Mouse (Mus musculus) adipocyte (in vitro differentiated cells): Measurements from ENCODE around the gene Rhpn2.
A peak's percentile ranks its signal among the peaks of the same experiment; 100 is the strongest.

ENCODE experiments used
- DNase-seq: peaks from one replicate; pipeline ENCODE4 v3.0.0-alpha.2; 2016; ENCODE audit warnings: low spot score

Gene Rhpn2

GRCm38 (mm10) chr7:35388694-35389093, 54.7 kb downstream of the Rhpn2 start:
- no peak for DNase-seq

GRCm38 (mm10) chr7:35392935-35393334, 59.0 kb downstream of the Rhpn2 start:
- no peak for DNase-seq

GRCm38 (mm10) chr7:35395734-35396456, 61.9 kb downstream of the Rhpn2 start:
- peak; percentile 23 for DNase-seq

DNA sequence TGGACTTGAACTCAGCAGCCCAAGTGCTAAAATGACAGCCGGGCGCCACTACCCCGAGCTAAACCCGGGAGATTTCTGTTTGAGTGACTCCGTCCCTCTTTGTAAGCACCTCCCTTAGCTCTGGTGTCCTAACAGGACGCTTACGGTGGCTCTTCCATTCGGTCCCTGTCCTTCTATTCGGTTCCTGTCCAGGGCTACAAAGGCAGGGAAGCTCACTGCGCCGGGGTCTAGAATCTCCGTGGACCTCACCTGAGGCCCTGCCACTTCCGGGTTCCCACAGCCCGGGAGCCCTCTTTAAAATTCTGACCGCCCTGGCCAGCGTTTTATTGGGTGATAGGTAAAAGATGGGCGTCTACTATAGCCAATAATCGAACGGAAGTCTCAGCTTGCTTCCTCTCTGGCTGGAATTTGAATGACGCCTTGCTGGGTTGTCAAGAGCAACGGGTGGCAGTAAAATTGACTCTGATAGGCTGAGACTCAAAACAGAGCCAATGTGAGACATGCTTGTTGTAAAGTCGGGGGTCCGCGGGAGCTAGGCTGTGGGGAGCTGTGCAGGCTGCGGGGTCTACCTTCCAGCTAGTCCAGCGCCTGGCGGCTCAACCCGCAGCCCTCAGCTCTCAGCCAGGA, 62.7 kb downstream of the Rhpn2 start, which contains the start of the genes Faap24 and Cep89:
TSS of gene Faap24 (minus strand) at position 295 of the 627 bp plus-strand sequence.
TSS of gene Cep89 (plus strand) at position 494 of the 627 bp plus-strand sequence.
- peak; percentile 95 for DNase-seq

DNA sequence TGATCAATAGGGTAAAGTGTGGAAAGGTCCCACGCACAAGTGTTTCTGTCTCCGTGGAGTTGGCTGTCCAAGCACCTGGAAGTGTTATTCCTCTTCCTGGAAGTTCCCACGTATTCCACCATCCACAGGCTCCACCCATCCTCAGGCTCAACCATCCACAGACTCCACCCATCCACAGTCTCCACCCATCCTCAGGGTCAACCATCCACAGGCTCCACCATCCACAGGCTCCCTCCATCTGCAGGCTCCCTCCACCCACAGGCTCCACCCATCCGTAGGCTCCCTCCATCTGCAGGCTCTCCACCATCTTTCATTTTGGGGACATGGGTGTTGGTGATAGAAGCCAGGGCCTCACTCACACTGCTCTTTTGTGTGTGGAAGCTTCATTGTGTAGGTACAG, 67.2 kb downstream of the Rhpn2 start:
- no peak for DNase-seq

GRCm38 (mm10) chr7:35415226-35415625, 81.3 kb downstream of the Rhpn2 start:
- DNase-seq, result no peak

DNA sequence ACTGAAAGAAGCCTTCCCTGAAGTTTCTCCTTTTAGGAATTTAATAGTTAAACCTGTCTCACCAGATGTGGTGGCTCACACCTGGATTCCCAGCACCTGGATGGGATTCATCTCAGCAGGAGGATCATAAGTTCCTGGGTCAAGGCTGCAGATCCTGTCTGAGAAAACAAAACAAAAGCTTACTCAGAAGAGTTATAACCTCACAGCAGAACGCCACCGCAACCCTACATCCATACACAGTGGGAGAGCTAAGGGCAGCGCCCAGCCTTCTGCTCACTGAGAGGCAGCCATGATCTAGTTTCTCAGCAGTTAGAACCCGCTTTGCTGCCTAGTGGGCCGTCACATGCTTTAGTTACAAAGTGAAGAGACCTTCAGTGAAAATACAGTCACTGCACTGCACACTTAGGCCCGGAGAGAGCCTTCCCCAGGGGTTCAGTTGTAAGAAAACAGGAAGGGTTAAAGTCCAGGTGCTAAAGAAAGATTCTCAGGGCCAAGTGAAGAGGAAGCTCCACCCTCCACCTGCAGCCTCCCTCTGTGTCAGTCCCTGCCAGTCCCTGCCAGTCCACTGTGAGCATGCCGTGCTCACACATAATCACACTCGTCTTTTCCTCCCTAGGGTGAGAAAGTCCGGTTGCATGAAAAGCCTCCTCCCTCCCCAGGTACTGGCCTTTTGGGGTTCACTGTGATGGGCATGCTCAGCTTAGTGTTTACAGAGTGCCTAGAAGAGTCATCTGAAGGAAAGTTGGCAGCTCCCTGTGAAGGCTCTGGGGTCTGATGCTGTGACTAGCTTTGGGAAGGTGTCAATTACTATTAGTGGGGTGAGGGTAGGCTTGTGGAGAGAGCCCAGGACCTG, 82.1 kb downstream of the Rhpn2 start:
- no peak for DNase-seq

DNA sequence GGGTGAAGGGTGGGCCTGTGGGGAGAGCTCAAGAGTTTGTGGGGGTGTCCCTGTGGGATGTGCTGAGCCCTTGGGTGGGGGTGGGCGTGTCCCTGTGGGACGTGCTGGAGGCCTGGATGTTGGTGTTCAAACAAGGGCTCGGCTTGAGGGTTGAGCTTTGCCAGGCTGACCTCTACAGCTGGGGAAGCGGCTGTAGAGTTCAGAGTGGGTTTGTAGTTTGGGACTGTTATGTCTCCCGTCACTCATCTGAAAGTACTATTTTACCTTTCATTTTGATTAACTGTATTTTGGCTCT, 82.6 kb downstream of the Rhpn2 start:
- DNase-seq, result no peak

GRCm38 (mm10) chr7:35423071-35423470, 89.1 kb downstream of the Rhpn2 start:
- DNase-seq, result no peak

DNA sequence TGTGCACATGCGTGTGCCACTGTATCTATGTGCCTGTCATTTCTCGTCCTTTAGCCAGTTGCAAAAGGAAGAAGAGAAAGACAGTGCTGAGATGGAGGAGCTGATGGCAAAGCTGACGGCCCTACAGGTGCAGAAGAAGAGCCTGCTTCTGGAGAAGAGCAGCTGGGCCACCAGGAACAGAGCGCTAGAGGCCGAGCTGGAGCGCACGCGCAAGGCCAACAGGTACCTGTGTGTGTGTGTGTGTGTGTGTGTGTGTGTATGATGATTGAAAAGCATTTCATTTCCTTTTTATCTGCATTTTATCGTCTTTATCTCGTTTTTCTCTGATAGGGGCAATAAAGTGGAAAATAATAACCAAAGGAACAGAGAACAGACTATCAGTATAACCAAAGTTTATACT, 94.2 kb downstream of the Rhpn2 start:
- DNase-seq, result no peak

DNA sequence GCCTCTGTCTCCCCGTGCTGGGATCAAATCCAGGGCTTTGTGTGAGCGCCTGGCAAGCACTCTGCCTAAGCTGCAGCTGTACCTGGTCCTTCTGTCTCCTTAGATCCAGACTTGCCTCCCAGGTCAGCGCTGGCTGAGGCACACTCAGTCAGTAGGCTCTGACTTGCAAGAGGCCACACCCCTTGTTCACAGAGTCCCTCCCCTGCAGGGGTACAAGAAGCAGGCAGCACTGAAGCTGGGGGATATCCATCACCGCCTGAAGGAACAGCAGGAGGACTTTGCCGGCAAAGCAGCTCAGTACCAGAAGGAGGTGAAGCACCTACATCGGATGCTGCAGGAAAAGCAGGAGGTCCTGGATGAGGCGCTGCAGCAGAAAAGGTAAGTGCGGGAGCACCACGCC, 101.3 kb downstream of the Rhpn2 start:
- no peak for DNase-seq
